Comparison of ENCODE assay signal across 17 mouse cellular contexts in genomic region chr10:31009955-31010254, GRCm38 (mm10).
"Had no signal": no experiment of that assay in that cellular context is flagged by ENCODE, and none has a peak within 500 bp of the region (broad histone marks: within the 10 kb centered on the region; RNA-seq: fewer than 3 reads in every experiment).

No protein-coding gene starts in this region.

- H3K4me3 ChIP-seq: limb, embryonic 12.5 days; limb, embryonic 15.5 days; midbrain, embryonic 12.5 days; midbrain, embryonic 15.5 days; neural tube, embryonic 13.5 days had no signal

- H3K4me2 ChIP-seq: limb, embryonic 12.5 days; limb, embryonic 15.5 days; liver, embryonic 11.5 days; lung, embryonic 14.5 days; midbrain, embryonic 12.5 days; midbrain, embryonic 15.5 days; neural tube, embryonic 13.5 days had no signal

- H3K9ac ChIP-seq: limb, embryonic 12.5 days; limb, embryonic 15.5 days; liver, embryonic 14.5 days; liver, postnatal 0 days; lung, embryonic 14.5 days; midbrain, embryonic 12.5 days; midbrain, embryonic 15.5 days; neural tube, embryonic 13.5 days had no signal

- H3K27ac ChIP-seq: limb, embryonic 12.5 days; limb, embryonic 15.5 days; liver, embryonic 14.5 days; macrophage; midbrain, embryonic 12.5 days; midbrain, embryonic 15.5 days; neural tube, embryonic 13.5 days had no signal

- DNase-seq: kidney, adult 9 months; kidney, postnatal 10 days; kidney, postnatal 36 days; left cerebral cortex, postnatal 4 days; liver, postnatal 0 days; thymus, adult 18-20 months; thymus, postnatal 36 days had no signal

- H3K9me3 ChIP-seq: limb, embryonic 12.5 days; limb, embryonic 15.5 days; midbrain, embryonic 12.5 days; midbrain, embryonic 15.5 days; neural tube, embryonic 13.5 days had no signal

- H3K4me1 ChIP-seq: limb, embryonic 15.5 days; midbrain, embryonic 12.5 days; midbrain, embryonic 15.5 days; neural tube, embryonic 13.5 days had no signal

- H3K27me3 ChIP-seq: midbrain, embryonic 12.5 days; midbrain, embryonic 15.5 days; neural tube, embryonic 13.5 days had no signal

- H3K36me3 ChIP-seq: limb, embryonic 12.5 days; limb, embryonic 15.5 days; midbrain, embryonic 12.5 days; midbrain, embryonic 15.5 days; neural tube, embryonic 13.5 days had no signal

- ATAC-seq: liver, postnatal 0 days; lung, postnatal 0 days; midbrain, embryonic 15.5 days had no signal
